Mouse (Mus musculus): Measurements from ENCODE around the gene Sall1.

The Sall1 gene

GRCm38 (mm10) chr8:89043940-89044339 lies at the start of gene Sall1:
Gene Sall1, minus strand, starts transcription at chr8:89044162.
- DNase-seq: no peak

- no peak for DNase-seq
Measured at GRCm38 (mm10) chr8:89089916-89090315, 46.0 kb upstream of the Sall1 start.

- no peak for DNase-seq
Measured at GRCm38 (mm10) chr8:89079147-89079546, 35.2 kb upstream of the Sall1 start.

- no peak for DNase-seq
Measured at GRCm38 (mm10) chr8:89072968-89073382, 29.0 kb upstream of the Sall1 start.

- DNase-seq: no peak
Measured at GRCm38 (mm10) chr8:89067499-89067898, 23.5 kb upstream of the Sall1 start.

- no peak for DNase-seq
Measured at GRCm38 (mm10) chr8:89064042-89064441, 20.1 kb upstream of the Sall1 start.

- DNase-seq: no peak
Measured at GRCm38 (mm10) chr8:89063366-89064040, 19.5 kb upstream of the Sall1 start.

- no peak for DNase-seq
Measured at GRCm38 (mm10) chr8:89060717-89061116, 16.8 kb upstream of the Sall1 start.

- DNase-seq: no peak
Measured at GRCm38 (mm10) chr8:89059507-89059906, 15.5 kb upstream of the Sall1 start.

GRCm38 (mm10) chr8:89052880-89053279 lies 8.9 kb upstream of the Sall1 start:
- no peak for DNase-seq

GRCm38 (mm10) chr8:89046639-89047348 lies 2.8 kb upstream of the Sall1 start:
- DNase-seq: no peak

GRCm38 (mm10) chr8:89046226-89046625 lies 2.3 kb upstream of the Sall1 start:
- DNase-seq: no peak

- no peak for DNase-seq
Measured at GRCm38 (mm10) chr8:89045726-89046125, 1.8 kb upstream of the Sall1 start.

- no peak for DNase-seq
Measured at GRCm38 (mm10) chr8:89045218-89045601, 1.2 kb upstream of the Sall1 start.

- DNase-seq: no peak
Measured at GRCm38 (mm10) chr8:89044511-89045217, 702 bp upstream of the Sall1 start.

- peak; percentile 27 for DNase-seq
Measured at GRCm38 (mm10) chr8:89043371-89043841, 556 bp downstream of the Sall1 start.

- peak; percentile 21 for DNase-seq
Measured at GRCm38 (mm10) chr8:89042560-89043370, 1.2 kb downstream of the Sall1 start.

GRCm38 (mm10) chr8:89042118-89042460 lies 1.9 kb downstream of the Sall1 start:
- no peak for DNase-seq

GRCm38 (mm10) chr8:89041421-89042117 lies 2.4 kb downstream of the Sall1 start:
- DNase-seq: no peak

GRCm38 (mm10) chr8:89040751-89041420 lies 3.1 kb downstream of the Sall1 start:
- DNase-seq: no peak

GRCm38 (mm10) chr8:89039890-89040289 lies 4.1 kb downstream of the Sall1 start:
- DNase-seq: no peak

- no peak for DNase-seq
Measured at GRCm38 (mm10) chr8:89038920-89039319, 5.0 kb downstream of the Sall1 start.
